Mouse (Mus musculus): ENCODE data around the gene Kcnj11.

DNA sequence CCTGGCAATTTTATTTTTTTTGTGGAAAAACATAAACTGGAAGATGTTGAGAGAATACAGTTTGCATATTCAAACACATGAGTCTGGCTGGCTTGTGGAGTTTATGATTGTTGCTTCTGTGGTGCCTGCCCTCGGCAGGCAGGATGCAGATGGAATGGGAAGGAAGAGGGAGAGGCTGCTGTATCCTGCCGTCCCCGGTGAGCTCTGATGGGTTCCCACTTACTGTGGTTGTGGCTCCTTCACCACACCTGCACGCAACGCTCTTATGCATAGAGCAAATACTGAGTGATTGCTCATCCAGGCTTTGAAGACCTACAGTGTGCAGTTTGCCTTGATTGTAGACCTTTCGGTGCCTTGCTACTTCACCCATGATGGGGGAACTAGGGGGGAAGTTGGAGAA, 12.3 kb downstream of the Kcnj11 start:
- TF ChIP-seq CTCF (conservative IDR thresholded peaks at IDR 0.05; ENCODE audit: low read length), result no peak
- no peak for TF ChIP-seq NANOG (IDR thresholded peaks at IDR 0.05; ENCODE audit: borderline replicate concordance, low read length)
- no peak for TF ChIP-seq POU5F1 (IDR thresholded peaks at IDR 0.05; ENCODE audit: borderline replicate concordance, low read length)
